Mouse (Mus musculus) CH12.LX (cell line): ENCODE results near the gene Dct.

ENCODE experiments used
- BHLHE40 ChIP-seq: IDR thresholded peaks from 2 replicates; pipeline ENCODE4 v1.6.1; 2011; ENCODE audit warnings: mild to moderate bottlenecking, low read depth, low read length, improper control_type of control experiment
- CHD1 ChIP-seq: IDR thresholded peaks from 2 replicates; pipeline ENCODE4 v1.6.1; 2012; ENCODE audit warnings: low read depth, low read length, improper control_type of control experiment, inconsistent platforms
- CHD2 ChIP-seq: IDR thresholded peaks from 2 replicates; pipeline ENCODE4 v1.6.1; 2011; ENCODE audit warnings: low read length, improper control_type of control experiment
- CTCF ChIP-seq, 2 experiments: IDR thresholded peaks in 1 of 2; conservative IDR thresholded peaks in 1 of 2; 2 replicates each; pipeline ENCODE4 v1.5.1; 2011 to 2012; ENCODE audit warnings: low read depth in 2 of 2, low read length in 2 of 2, improper control_type of control experiment in 1 of 2, inconsistent platforms in 1 of 2, mild to moderate bottlenecking in 1 of 2, moderate library complexity in 1 of 2
- MXI1 ChIP-seq: IDR thresholded peaks from 2 replicates; pipeline ENCODE4 v1.6.1; 2011; ENCODE audit warnings: mild to moderate bottlenecking, low read depth, low read length, improper control_type of control experiment
- MYC ChIP-seq: IDR thresholded peaks from 2 replicates; pipeline ENCODE4 v1.6.1; 2011; ENCODE audit warnings: low read depth, mild to moderate bottlenecking, improper control_type of control experiment, low read length
- POLR2A ChIP-seq: IDR thresholded peaks from 2 replicates; pipeline ENCODE4 v1.6.1; 2011; ENCODE audit warnings: low read depth, mild to moderate bottlenecking, improper control_type of control experiment, low read length
- UBTF ChIP-seq: IDR thresholded peaks from 2 replicates; pipeline ENCODE4 v1.6.1; 2012; ENCODE audit warnings: low read depth, mild to moderate bottlenecking, inconsistent platforms, low read length, improper control_type of control experiment, moderate library complexity
- ZKSCAN1 ChIP-seq: IDR thresholded peaks from 2 replicates; pipeline ENCODE4 v1.6.1; 2012; ENCODE audit warnings: low read depth, inconsistent platforms, low read length, improper control_type of control experiment, borderline replicate concordance

- TF ChIP-seq UBTF (no peak), CHD2 (no peak), CTCF (conservative IDR thresholded peaks at IDR 0.05 in 1 of 2, IDR thresholded peaks at IDR 0.05 in 1 of 2; ENCODE audit: low read depth in 2 of 2, low read length in 2 of 2) (no peak), POLR2A (no peak), CHD1 (no peak), MYC (no peak), ZKSCAN1 (no peak), MXI1 (no peak), BHLHE40 (no peak)
These were observed 47.6 kb downstream of the Dct start for GRCm38 (mm10) chr14:118004434-118004833.
